Mouse (Mus musculus) gastrocnemius, postnatal 14 days (tissue): ENCODE data around the gene Ccnf. TPM values are rescaled to one million over a fixed set of nuclear protein-coding genes. Genes with fewer than 3 reads are reported as not detected.
A peak's percentile ranks its signal among the peaks of the same experiment; 100 is the strongest.

Source experiments
- DNase-seq: peaks from one replicate; pipeline ENCODE4 v3.0.0; 2021; ENCODE audit warnings: mixed read lengths
- intact Hi-C: fragments of 180-260 bp; cut with DNase I; formaldehyde crosslinking; loops from one replicate; pipeline ENCODE4 v1.15.1; 2025; ENCODE audit warnings: low total_unique reads
- total RNA-seq, 2 experiments: library from RNA; stranded (reverse); gene quantifications; 2 replicates each; pipeline ENCODE4 v1.2.3; 2021

Gene Ccnf
- total RNA-seq, 2 experiments from 2014 or later = 2.4 to 2.7 TPM

- peak; percentile 92 for DNase-seq
- intact Hi-C loops = no loop called here
These were observed 45.9 kb downstream of the Ccnf start, which contains the start of gene Tbc1d24 for GRCm38 (mm10) chr17:24205284-24205888. Gene Tbc1d24 (minus strand): TSS chr17:24205562.

- intact Hi-C loops = no loop called here
- DNase-seq = no peak
These were observed 46.4 kb downstream of the Ccnf start for GRCm38 (mm10) chr17:24204846-24205245.

- intact Hi-C loops = no loop called here
- DNase-seq = no peak
These were observed 47.4 kb downstream of the Ccnf start for GRCm38 (mm10) chr17:24203611-24204534.

- intact Hi-C loops = no loop called here
- DNase-seq = no peak
These were observed 48.2 kb downstream of the Ccnf start for GRCm38 (mm10) chr17:24203068-24203467.

GRCm38 (mm10) chr17:24201092-24201491 is 50.2 kb downstream of the Ccnf start:
- no peak for DNase-seq
- intact Hi-C loops = no loop called here

DNA sequence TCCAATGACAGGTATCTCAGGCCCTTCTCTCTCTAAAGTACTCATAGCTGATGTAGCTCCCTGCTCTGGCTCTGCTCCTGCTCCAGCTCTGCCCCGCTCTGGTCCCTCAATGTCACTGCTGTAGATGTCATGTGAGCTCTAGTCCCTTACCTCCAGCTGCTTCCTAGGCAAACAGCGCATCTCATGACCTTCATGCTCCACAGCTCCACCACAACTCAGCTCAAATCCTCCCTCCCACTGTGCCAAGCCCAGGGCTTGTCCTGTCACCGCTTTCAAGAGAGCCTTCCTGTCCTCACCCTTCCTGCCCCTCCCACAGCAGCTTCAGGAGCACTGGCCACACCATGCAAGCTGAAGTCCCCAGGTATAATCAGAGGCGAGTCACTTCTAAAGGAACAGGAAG is 51.5 kb downstream of the Ccnf start:
- intact Hi-C loops = no loop called here
- no peak for DNase-seq

DNA sequence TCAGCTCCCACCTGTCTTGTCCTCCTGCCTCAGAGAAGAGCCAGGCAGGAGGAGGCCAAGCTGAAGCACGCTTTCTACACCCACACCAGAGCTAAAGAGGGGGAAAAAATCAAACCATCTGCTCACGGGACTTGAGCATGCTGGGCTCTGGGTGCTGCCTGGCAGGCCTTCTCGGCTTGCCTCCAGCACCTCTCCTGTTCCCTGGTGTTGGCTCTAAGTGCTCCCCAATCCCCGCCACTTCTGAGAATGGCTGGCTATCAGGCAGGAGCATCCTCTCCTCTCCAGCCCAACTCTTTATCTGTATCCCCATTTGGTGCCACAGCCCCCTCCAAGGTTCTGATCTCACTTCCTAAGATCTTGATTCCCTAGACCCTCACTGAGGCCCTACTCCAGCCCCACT is 52.0 kb downstream of the Ccnf start:
- DNase-seq = no peak
- intact Hi-C loops = no loop called here

GRCm38 (mm10) chr17:24197032-24197824 is 54.1 kb downstream of the Ccnf start:
- DNase-seq = no peak
- intact Hi-C loops = no loop called here

- no peak for DNase-seq
- intact Hi-C loops = no loop called here
These were observed 55.9 kb downstream of the Ccnf start for GRCm38 (mm10) chr17:24195349-24195748.

GRCm38 (mm10) chr17:24193769-24194168 is 57.5 kb downstream of the Ccnf start:
- DNase-seq = no peak
- intact Hi-C loops = loop anchor here (5.0 kb wide), 1 partner anchor 34 kb away; no protein-coding TSS in a partner anchor

DNA sequence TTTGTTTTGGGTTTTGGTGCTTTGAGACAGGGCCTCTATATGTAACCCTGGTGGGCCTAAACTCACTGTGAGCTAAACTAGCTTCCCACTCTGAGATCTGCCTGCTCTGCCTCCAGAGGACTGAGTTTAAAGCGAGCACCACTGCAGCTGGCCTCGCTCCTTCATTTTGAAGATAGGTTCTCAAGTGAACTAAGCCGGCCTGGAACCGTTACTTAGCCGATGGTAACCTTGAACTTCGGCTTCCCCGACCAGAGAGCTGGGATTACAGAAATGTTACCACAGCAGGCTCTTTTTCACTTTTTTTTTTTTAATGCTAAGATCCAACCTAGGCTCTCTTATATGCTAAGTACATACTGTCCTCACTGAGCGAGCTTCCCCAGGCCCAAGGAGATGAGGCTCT is 58.0 kb downstream of the Ccnf start:
- no peak for DNase-seq
- intact Hi-C loops = loop anchor here (5.0 kb wide), 1 partner anchor 34 kb away; no protein-coding TSS in a partner anchor

- no peak for DNase-seq
- intact Hi-C loops = loop anchor here (5.0 kb wide), 1 partner anchor 34 kb away; no protein-coding TSS in a partner anchor
These were observed 58.4 kb downstream of the Ccnf start for GRCm38 (mm10) chr17:24192848-24193247.

GRCm38 (mm10) chr17:24191481-24191880 is 59.8 kb downstream of the Ccnf start:
- no peak for DNase-seq
- intact Hi-C loops = loop anchor here (5.0 kb wide), 1 partner anchor 36 kb away; no protein-coding TSS in a partner anchor

DNA sequence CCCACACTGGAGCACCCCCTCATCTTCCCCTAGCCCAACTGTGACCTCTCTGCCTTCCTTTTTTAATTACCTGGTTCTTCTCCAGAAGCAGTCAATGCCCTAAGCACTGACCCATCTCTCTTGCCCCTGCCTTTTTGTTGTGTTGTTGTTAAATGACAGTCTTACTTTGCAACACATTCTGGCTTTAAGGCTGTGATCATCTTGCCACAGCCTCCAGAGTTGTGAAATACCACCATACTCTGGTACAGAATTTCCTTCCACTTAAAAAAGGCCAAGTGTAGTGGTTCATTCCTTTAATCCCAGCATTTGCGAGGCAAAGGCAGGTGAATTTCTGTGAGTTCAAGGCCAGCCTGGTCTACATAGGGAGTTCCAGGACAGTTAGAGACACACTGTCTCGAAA is 60.4 kb downstream of the Ccnf start:
- no peak for DNase-seq
- intact Hi-C loops = loop anchor here (5.0 kb wide), 1 partner anchor 36 kb away; no protein-coding TSS in a partner anchor

DNA sequence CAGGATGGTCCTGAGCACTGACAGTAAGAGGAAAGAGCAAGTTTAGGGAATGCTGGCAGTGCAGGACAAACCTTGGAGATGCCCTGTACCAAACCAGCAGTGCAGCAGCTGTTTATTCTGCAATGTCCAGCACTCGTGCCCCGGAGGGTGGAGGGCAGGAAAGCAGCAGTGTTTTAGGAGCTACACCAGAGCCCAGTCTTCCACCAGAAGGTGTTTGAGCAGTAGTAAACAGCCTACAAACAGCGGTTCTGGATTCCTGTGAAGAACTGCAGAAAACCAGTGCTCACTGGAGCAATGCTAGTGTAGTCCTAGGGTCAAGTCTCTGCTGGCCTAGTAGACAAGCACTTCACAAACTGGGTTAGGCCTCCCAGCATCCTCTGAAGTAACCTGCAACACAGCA is 77.0 kb downstream of the Ccnf start:
- intact Hi-C loops = loop anchor here (5.0 to 10.0 kb wide), 2 partner anchors 131 to 213 kb away; no protein-coding TSS in a partner anchor

DNA sequence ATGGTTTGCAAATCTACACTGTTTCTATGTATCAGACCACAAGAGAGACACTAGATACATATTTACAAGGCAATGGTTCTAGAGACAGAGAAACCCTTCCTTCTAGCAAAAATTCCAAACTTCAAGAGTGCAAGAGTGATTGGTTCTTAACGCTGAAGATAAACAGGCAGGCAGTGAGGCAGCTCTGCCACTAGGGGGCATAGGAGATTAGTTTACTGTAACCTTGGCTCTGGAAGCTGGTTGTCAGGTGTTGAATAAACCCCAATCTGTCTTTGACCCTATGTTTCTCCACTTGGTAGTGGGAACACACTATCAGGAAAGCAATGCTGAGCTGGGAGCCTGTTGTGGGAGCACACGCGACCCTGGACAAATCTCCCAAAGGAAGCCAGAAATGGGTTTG is 77.9 kb downstream of the Ccnf start:
- DNase-seq = peak; percentile 56
- intact Hi-C loops = loop anchor here (5.0 to 10.0 kb wide), 2 partner anchors 131 to 214 kb away; no protein-coding TSS in a partner anchor

More for the DNA sequence above, 77.0 kb downstream of the Ccnf start:
- DNase-seq = no peak
